Mouse (Mus musculus) cerebellum, adult 2 months (tissue): Measurements from ENCODE around the gene Bach2. TPM values are rescaled to one million over a fixed set of nuclear protein-coding genes. Genes with fewer than 3 reads are reported as not detected.

Experiments
- DNase-seq, 2 experiments: peaks; one replicate each; pipeline ENCODE4 v3.0.0; 2021
- H3K27ac ChIP-seq: fragments of 200-500 bp; 2 replicates; pipeline ENCODE4 v1.5.1; 2012; ENCODE audit warnings: low read length, control low read depth, inconsistent platforms; ENCODE audit not compliant: insufficient read depth
- H3K27me3 ChIP-seq: fragments of 200-500 bp; 2 replicates; pipeline ENCODE4 v1.6.1; 2012; ENCODE audit warnings: inconsistent platforms, mild to moderate bottlenecking, low read length, moderate library complexity; ENCODE audit not compliant: control insufficient read depth, insufficient read depth
- H3K4me1 ChIP-seq: fragments of 200-500 bp; 2 replicates; pipeline ENCODE4 v1.6.1; 2011; ENCODE audit warnings: low read length; ENCODE audit not compliant: control insufficient read depth, insufficient read depth
- H3K4me3 ChIP-seq: fragments of 200-500 bp; replicated peaks from 2 replicates; pipeline ENCODE3; 2011; ENCODE audit warnings: mild to moderate bottlenecking, low read depth, low read length, control low read depth; ENCODE audit not compliant: insufficient read depth
- CTCF ChIP-seq: fragments of 200-500 bp; IDR thresholded peaks from 2 replicates; pipeline ENCODE4 v1.5.1; 2011; ENCODE audit warnings: low read depth, mild to moderate bottlenecking, control low read depth, low read length, moderate library complexity, borderline replicate concordance; ENCODE audit not compliant: insufficient read depth
- POLR2A ChIP-seq: fragments of 200-500 bp; IDR thresholded peaks from 2 replicates; pipeline ENCODE4 v1.6.1; 2011; ENCODE audit warnings: low read length, control low read depth, borderline replicate concordance; ENCODE audit not compliant: insufficient read depth
- WGBS: fragments of 180-500 bp; shearing (Covaris S2); methylation state at CpG from one replicate; pipeline ENCODE4 v1.1.7; 2018; 5-methylcytosine and 5-hydroxymethylcytosine counted together
- polyA plus RNA-seq: library from polyadenylated mRNA; depleted of rRNA; stranded (reverse); fragments of >200 nt; gene quantifications from 2 replicates; pipeline ENCODE4 v1.2.3, GENCODE M21; 2012

Bach2 gene
- polyA plus RNA-seq, 1 experiment = 4.7 TPM

GRCm38 (mm10) chr4:32351236-32351635 is 112.6 kb downstream of the Bach2 start:
- H3K4me1 ChIP-seq = peaks cover 2% of the 10 kb centered on the region
- TF ChIP-seq POLR2A (no peak), CTCF (no peak)
- H3K27me3 ChIP-seq = no peaks in the 10 kb centered on the region
- no peak overlapping the region for H3K4me3 ChIP-seq
- DNase-seq = no peak
- 58% methylated on average over 10 of the region's 10 CpGs for WGBS
- H3K27ac ChIP-seq = no peak overlapping the region; the same call in 1 of the 2 replicates

GRCm38 (mm10) chr4:32351661-32352246 is 113.2 kb downstream of the Bach2 start:
- H3K4me3 ChIP-seq = no peak overlapping the region
- 54% methylated on average over 18 of the region's 18 CpGs for WGBS

GRCm38 (mm10) chr4:32352442-32352841 is 113.8 kb downstream of the Bach2 start:
- 74% methylated on average over 8 of the region's 8 CpGs for WGBS
- no peak overlapping the region for H3K4me3 ChIP-seq
- DNase-seq = no peak
- no peak for TF ChIP-seq POLR2A
- peaks cover 10% of the 10 kb centered on the region for H3K4me1 ChIP-seq
- H3K27me3 ChIP-seq = no peaks in the 10 kb centered on the region
- no peak overlapping the region for H3K27ac ChIP-seq

More at GRCm38 (mm10) chr4:32351661-32352246, 113.2 kb downstream of the Bach2 start:
- Histone ChIP-seq H3K27ac (no peak overlapping the region), H3K4me1 (peaks cover 6% of the 10 kb centered on the region), H3K27me3 (no peaks in the 10 kb centered on the region)
- TF ChIP-seq POLR2A (no peak), CTCF (no peak)
- DNase-seq = no peak

GRCm38 (mm10) chr4:32352842-32353241 is 114.2 kb downstream of the Bach2 start:
- no peak for DNase-seq
- WGBS = 52% methylated on average over 4 of the region's 4 CpGs
- H3K4me1 ChIP-seq = peaks cover 10% of the 10 kb centered on the region
- H3K4me3 ChIP-seq = no peak overlapping the region
- H3K27ac ChIP-seq = no peak overlapping the region
- TF ChIP-seq CTCF (no peak), POLR2A (no peak)
- H3K27me3 ChIP-seq = no peaks in the 10 kb centered on the region

GRCm38 (mm10) chr4:32355935-32356617 is 117.5 kb downstream of the Bach2 start:
- no peak for DNase-seq
- Histone ChIP-seq H3K4me3 (no peak overlapping the region), H3K27ac (no peak overlapping the region), H3K4me1 (peaks cover 10% of the 10 kb centered on the region), H3K27me3 (no peaks in the 10 kb centered on the region)
- TF ChIP-seq CTCF (no peak), POLR2A (no peak)
- WGBS = 43% methylated on average over 12 of the region's 12 CpGs

GRCm38 (mm10) chr4:32357996-32358600 is 119.5 kb downstream of the Bach2 start:
- Histone ChIP-seq H3K27me3 (no peaks in the 10 kb centered on the region), H3K27ac (no peak overlapping the region), H3K4me3 (no peak overlapping the region), H3K4me1 (peaks cover 10% of the 10 kb centered on the region)
- TF ChIP-seq CTCF (no peak), POLR2A (no peak)
- no peak for DNase-seq
- 73% methylated on average over 12 of the region's 12 CpGs for WGBS

GRCm38 (mm10) chr4:32358602-32359464 is 120.2 kb downstream of the Bach2 start:
- H3K4me1 ChIP-seq = peaks cover 10% of the 10 kb centered on the region
- WGBS = 52% methylated on average over 12 of the region's 12 CpGs
- H3K27ac ChIP-seq = no peak overlapping the region
- no peak overlapping the region for H3K4me3 ChIP-seq
- H3K27me3 ChIP-seq = no peaks in the 10 kb centered on the region
- TF ChIP-seq CTCF = no peak
- no peak for TF ChIP-seq POLR2A
- no peak for DNase-seq

GRCm38 (mm10) chr4:32359634-32360033 is 121.0 kb downstream of the Bach2 start:
- H3K4me1 ChIP-seq = peaks cover 10% of the 10 kb centered on the region
- no peaks in the 10 kb centered on the region for H3K27me3 ChIP-seq
- TF ChIP-seq CTCF = no peak
- no peak for TF ChIP-seq POLR2A
- 67% methylated on average over 3 of the region's 3 CpGs for WGBS
- no peak overlapping the region for H3K4me3 ChIP-seq
- no peak for DNase-seq
- H3K27ac ChIP-seq = no peak overlapping the region
